ENCODE assay signal across 10 mouse cellular contexts in the genomic region with DNA sequence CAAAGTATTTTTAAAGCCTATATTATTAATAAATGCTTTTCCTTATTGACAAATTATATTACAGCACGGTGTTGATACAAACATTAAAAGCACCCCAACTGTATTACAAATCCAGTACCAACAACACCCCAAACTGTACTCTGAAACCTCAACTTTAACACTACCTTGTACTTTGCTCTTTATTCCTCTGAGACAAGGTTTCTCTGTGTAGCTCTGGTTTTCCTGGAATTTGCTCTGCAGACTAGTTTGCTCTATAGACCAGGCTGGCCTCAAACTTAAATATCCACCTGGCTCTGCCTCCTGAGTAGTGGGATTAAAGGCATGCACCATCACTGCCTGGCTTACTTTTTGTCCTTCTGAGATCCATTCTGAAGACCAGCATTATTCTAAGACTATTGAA.
"Had no signal": no experiment of that assay in that cellular context is flagged by ENCODE, and none has a peak within 500 bp of the region (broad histone marks: within the 10 kb centered on the region; RNA-seq: fewer than 3 reads in every experiment).

No protein-coding gene starts in this region.

- H3K4me3 ChIP-seq: hindbrain, embryonic 15.5 days; left cerebral cortex, adult 2 months; limb, embryonic 10.5 days; midbrain, embryonic 13.5 days had no signal

- ATAC-seq: midbrain, embryonic 13.5 days had no signal

- H3K27ac ChIP-seq: hindbrain, embryonic 15.5 days; kidney, postnatal 0 days; left cerebral cortex, adult 2 months; limb, embryonic 10.5 days; midbrain, embryonic 13.5 days; stomach, postnatal 0 days had no signal

- H3K4me2 ChIP-seq: hindbrain, embryonic 15.5 days; midbrain, embryonic 13.5 days had no signal

- H3K4me1 ChIP-seq: hindbrain, embryonic 15.5 days; limb, embryonic 10.5 days; midbrain, embryonic 13.5 days had no signal

- H3K9me3 ChIP-seq: hindbrain, embryonic 15.5 days; limb, embryonic 10.5 days; midbrain, embryonic 13.5 days had no signal

- H3K9ac ChIP-seq: hindbrain, embryonic 15.5 days; midbrain, embryonic 13.5 days had no signal

- H3K27me3 ChIP-seq: hindbrain, embryonic 15.5 days; midbrain, embryonic 13.5 days had no signal

- DNase-seq: lung, adult 18-20 months; right cerebral cortex, adult 18-20 months; right cerebral cortex, postnatal 25 days; thymus, postnatal 4 days had no signal
